Mouse (Mus musculus): ENCODE results near the gene Slc29a4. TPM values are rescaled to one million over a fixed set of nuclear protein-coding genes. Genes with fewer than 3 reads are reported as not detected.

Slc29a4 gene
- polyA plus RNA-seq, 1 experiment from 2014 or later: 58.5 TPM

GRCm38 (mm10) chr5:142700842-142701589, 8.7 kb downstream of the Slc29a4 start:
- Histone ChIP-seq H3K4me3 (peak overlapping the region; percentile 72), H3K9ac (0 out of 2 replicates have a peak overlapping the region, but pooled peaks have one; percentile 3), H3K27me3 (peaks cover 23% of the 10 kb centered on the region), H3K4me2 (replicated peaks) (peak overlapping the region; percentile 69), H3K36me3 (peaks cover 10% of the 10 kb centered on the region), H3K4me1 (peaks cover 23% of the 10 kb centered on the region), H3K9me3 (replicated peaks) (no peaks in the 10 kb centered on the region), H3K27ac (no peak overlapping the region)
- peak; percentile 18; the same call in 1 of the 2 replicates for ATAC-seq (ENCODE audit: low FRiP score)
- WGBS: 10% methylated on average over 15 of the region's 15 CpGs

DNA sequence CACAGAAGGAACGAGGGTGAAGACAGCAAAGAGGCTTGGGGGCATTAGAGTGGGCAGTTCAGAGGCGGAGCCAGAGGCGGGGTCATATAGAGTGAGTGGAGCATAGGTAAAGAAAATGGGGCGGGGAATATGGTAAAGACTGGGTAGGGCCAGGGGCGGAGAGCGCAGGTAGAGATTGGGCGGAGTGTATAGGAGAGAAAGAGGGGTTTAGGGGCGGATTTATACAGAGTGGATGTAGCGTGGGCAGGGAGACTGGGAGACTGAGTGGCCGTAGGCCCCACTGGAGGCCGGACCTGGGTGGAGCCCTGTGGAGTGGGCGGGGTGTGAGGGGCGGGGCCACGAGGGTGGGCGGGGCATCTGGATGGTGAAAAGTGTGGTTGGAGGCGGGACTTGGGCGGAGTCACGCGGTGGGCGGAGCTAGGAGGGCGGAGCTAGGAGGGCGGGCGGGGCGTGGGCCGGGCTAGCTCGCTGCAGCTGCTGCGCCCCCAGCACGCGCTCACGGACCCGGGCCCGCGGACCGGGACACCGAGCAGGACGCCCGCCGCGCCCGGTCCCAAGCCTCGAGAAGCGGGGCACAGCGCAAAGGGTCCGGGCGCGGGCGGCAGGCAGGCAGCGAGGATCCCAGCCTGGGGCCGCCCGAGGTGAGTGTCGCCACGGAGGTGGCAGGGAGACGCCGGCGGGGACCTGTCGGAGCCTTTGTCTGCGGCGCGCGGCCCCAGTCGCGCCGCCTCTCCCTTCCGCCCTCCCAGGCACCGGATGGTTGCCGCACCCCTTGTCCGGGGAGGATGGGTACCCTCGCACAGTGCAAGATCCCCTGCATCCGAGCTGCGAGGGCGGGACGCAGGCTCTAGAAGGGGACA, 9.6 kb downstream of the Slc29a4 start:
- ATAC-seq (ENCODE audit: low FRiP score): peak; percentile 84
- under 1% methylated on average over 68 of the region's 72 CpGs for WGBS
- Histone ChIP-seq H3K9me3 (replicated peaks) (no peaks in the 10 kb centered on the region), H3K4me2 (replicated peaks) (peak overlapping the region; percentile 69), H3K27me3 (peaks cover 23% of the 10 kb centered on the region), H3K4me3 (peak overlapping the region; percentile 72), H3K4me1 (peaks cover 23% of the 10 kb centered on the region), H3K27ac (peak overlapping the region; percentile 41; the same call in 1 of the 2 replicates), H3K9ac (peak overlapping the region; percentile 87), H3K36me3 (peaks cover 13% of the 10 kb centered on the region)

DNA sequence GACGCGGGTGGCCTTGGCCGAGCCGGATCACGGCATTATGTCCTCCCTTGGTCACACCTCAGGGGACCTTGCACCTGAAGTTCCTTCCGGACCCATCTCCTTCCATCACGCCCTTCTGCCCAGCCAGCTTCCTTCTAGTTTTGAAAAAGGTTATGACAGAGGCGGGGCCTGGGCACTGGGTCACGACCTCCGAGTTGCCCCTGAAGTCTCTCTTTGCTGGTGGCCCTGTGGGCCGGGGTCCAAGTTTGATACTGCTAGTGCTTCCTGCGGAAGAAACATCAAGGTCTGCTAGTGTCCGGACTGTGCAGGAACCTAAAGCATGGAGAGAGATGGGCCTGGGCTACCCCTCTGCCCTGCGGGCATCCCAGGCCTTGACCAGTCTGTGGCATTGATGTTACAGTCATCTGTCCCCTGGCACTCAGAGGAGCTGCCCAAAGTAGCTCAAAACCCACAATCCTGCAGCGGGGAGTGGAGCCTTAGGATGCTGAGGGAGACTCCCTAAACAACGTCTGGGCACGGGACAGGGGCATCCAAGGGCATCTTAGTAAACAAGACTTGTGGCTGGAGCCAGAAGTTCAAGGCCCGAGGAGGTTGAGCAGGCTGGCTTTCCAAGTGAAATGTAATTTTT, 10.3 kb downstream of the Slc29a4 start:
- H3K4me3 ChIP-seq: peak overlapping the region; percentile 72
- peaks cover 23% of the 10 kb centered on the region for H3K4me1 ChIP-seq
- ATAC-seq (ENCODE audit: low FRiP score): peak; percentile 33
- peak overlapping the region; percentile 87 for H3K9ac ChIP-seq
- peak overlapping the region; percentile 69 for H3K4me2 ChIP-seq (replicated peaks)
- WGBS: 23% methylated on average over 18 of the region's 18 CpGs
- peak overlapping the region; percentile 41; the same call in 1 of the 2 replicates for H3K27ac ChIP-seq
- H3K36me3 ChIP-seq: peaks cover 18% of the 10 kb centered on the region
- H3K27me3 ChIP-seq: peaks cover 23% of the 10 kb centered on the region
- no peaks in the 10 kb centered on the region for H3K9me3 ChIP-seq (replicated peaks)

DNA sequence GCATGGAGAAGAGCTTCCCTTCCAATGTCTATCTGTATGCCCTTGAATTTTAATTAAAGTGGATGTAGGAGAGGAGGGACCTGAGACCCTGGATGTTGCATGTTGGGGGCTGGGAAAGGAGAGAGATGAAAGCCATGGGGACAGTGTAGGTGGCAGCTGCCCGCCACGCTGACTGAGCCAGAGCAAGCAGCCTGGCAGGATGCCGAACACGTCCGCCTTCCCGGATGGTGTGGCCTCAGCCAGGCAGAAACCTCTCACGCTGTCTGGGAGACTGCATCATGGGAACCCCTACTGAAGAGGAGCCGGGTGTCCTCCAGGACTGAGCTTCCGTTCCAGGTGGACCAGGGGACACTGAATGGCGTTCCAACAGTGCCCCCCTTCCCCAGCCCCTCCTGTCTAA, 11.3 kb downstream of the Slc29a4 start:
- 77% methylated on average over 10 of the region's 10 CpGs for WGBS
- H3K9me3 ChIP-seq (replicated peaks): no peaks in the 10 kb centered on the region
- H3K4me1 ChIP-seq: peaks cover 23% of the 10 kb centered on the region
- H3K4me2 ChIP-seq (replicated peaks): peak overlapping the region; percentile 69
- no peak overlapping the region for H3K27ac ChIP-seq
- ATAC-seq (ENCODE audit: low FRiP score): no peak
- peaks cover 27% of the 10 kb centered on the region for H3K36me3 ChIP-seq
- peak overlapping the region; percentile 87 for H3K9ac ChIP-seq
- peaks cover 18% of the 10 kb centered on the region for H3K27me3 ChIP-seq
- peak overlapping the region; percentile 72 for H3K4me3 ChIP-seq

GRCm38 (mm10) chr5:142707709-142708108, 15.4 kb downstream of the Slc29a4 start:
- Histone ChIP-seq H3K4me1 (peaks cover 13% of the 10 kb centered on the region), H3K4me3 (no peak overlapping the region), H3K36me3 (peaks cover 63% of the 10 kb centered on the region), H3K9me3 (replicated peaks) (peaks cover 8% of the 10 kb centered on the region; the same call in 1 of the 2 replicates), H3K9ac (no peak overlapping the region), H3K27me3 (no peaks in the 10 kb centered on the region), H3K27ac (no peak overlapping the region), H3K4me2 (replicated peaks) (no peak overlapping the region)
- 86% methylated on average over 5 of the region's 5 CpGs for WGBS
- ATAC-seq (ENCODE audit: low FRiP score): no peak

- no peak overlapping the region for H3K4me2 ChIP-seq (replicated peaks)
- no peaks in the 10 kb centered on the region for H3K27me3 ChIP-seq
- H3K4me3 ChIP-seq: no peak overlapping the region
- H3K36me3 ChIP-seq: peaks cover 77% of the 10 kb centered on the region
- H3K9me3 ChIP-seq (replicated peaks): peaks cover 8% of the 10 kb centered on the region; the same call in 1 of the 2 replicates
- no peaks in the 10 kb centered on the region for H3K4me1 ChIP-seq
- WGBS: 88% methylated on average over 7 of the region's 7 CpGs
- H3K27ac ChIP-seq: no peak overlapping the region
- H3K9ac ChIP-seq: no peak overlapping the region
- no peak for ATAC-seq (ENCODE audit: low FRiP score)
Observed at GRCm38 (mm10) chr5:142709436-142709835, 17.1 kb downstream of the Slc29a4 start.

- H3K4me3 ChIP-seq: no peak overlapping the region
- H3K9ac ChIP-seq: no peak overlapping the region
- H3K27me3 ChIP-seq: no peaks in the 10 kb centered on the region
- no peak overlapping the region for H3K27ac ChIP-seq
- H3K9me3 ChIP-seq (replicated peaks): peaks cover 8% of the 10 kb centered on the region; the same call in 1 of the 2 replicates
- H3K4me2 ChIP-seq (replicated peaks): no peak overlapping the region
- ATAC-seq (ENCODE audit: low FRiP score): no peak
- WGBS: 84% methylated on average over 5 of the region's 5 CpGs
- H3K4me1 ChIP-seq: no peaks in the 10 kb centered on the region
- H3K36me3 ChIP-seq: peaks cover 67% of the 10 kb centered on the region
Observed at GRCm38 (mm10) chr5:142712373-142712772, 20.1 kb downstream of the Slc29a4 start.

- H3K4me3 ChIP-seq: no peak overlapping the region
- no peaks in the 10 kb centered on the region for H3K4me1 ChIP-seq
- no peak overlapping the region for H3K4me2 ChIP-seq (replicated peaks)
- peaks cover 8% of the 10 kb centered on the region; the same call in 1 of the 2 replicates for H3K9me3 ChIP-seq (replicated peaks)
- no peak overlapping the region for H3K27ac ChIP-seq
- H3K36me3 ChIP-seq: peaks cover 58% of the 10 kb centered on the region
- ATAC-seq (ENCODE audit: low FRiP score): no peak
- WGBS: 86% methylated on average over 10 of the region's 10 CpGs
- no peak overlapping the region for H3K9ac ChIP-seq
- H3K27me3 ChIP-seq: no peaks in the 10 kb centered on the region
Observed at GRCm38 (mm10) chr5:142713966-142714365, 21.7 kb downstream of the Slc29a4 start.

GRCm38 (mm10) chr5:142715059-142715458, 22.7 kb downstream of the Slc29a4 start:
- H3K4me2 ChIP-seq (replicated peaks): no peak overlapping the region
- H3K9ac ChIP-seq: no peak overlapping the region
- peaks cover 8% of the 10 kb centered on the region; the same call in 1 of the 2 replicates for H3K9me3 ChIP-seq (replicated peaks)
- H3K27me3 ChIP-seq: no peaks in the 10 kb centered on the region
- H3K27ac ChIP-seq: no peak overlapping the region
- no peak for ATAC-seq (ENCODE audit: low FRiP score)
- no peak overlapping the region for H3K4me3 ChIP-seq
- no peaks in the 10 kb centered on the region for H3K4me1 ChIP-seq
- peaks cover 56% of the 10 kb centered on the region for H3K36me3 ChIP-seq
- 91% methylated on average over 9 of the region's 9 CpGs for WGBS

DNA sequence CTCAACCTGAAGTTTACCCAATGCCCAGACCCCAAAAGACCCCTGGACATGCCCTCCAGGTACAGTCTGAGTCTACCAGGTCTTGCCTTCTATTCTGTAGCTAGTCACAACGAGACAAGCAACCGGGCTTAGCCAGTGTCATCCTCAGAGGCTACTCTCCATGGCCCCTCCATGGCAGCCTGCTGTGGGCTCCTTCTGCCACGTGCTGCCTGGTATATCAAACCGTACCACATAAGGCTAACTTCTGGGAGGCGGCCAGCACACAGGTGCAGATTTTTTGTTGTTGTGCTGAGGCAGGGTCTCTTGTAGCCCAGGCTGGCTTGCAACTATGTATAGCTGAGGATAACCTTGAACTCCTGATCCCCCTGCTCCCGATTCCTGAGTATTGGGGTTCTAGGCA, 23.7 kb downstream of the Slc29a4 start:
- Histone ChIP-seq H3K4me3 (no peak overlapping the region), H3K36me3 (peaks cover 52% of the 10 kb centered on the region), H3K9me3 (replicated peaks) (peaks cover 8% of the 10 kb centered on the region; the same call in 1 of the 2 replicates), H3K27me3 (no peaks in the 10 kb centered on the region), H3K9ac (no peak overlapping the region), H3K27ac (no peak overlapping the region), H3K4me1 (no peaks in the 10 kb centered on the region), H3K4me2 (replicated peaks) (no peak overlapping the region)
- ATAC-seq (ENCODE audit: low FRiP score): no peak
- 90% methylated on average over 6 of the region's 6 CpGs for WGBS

DNA sequence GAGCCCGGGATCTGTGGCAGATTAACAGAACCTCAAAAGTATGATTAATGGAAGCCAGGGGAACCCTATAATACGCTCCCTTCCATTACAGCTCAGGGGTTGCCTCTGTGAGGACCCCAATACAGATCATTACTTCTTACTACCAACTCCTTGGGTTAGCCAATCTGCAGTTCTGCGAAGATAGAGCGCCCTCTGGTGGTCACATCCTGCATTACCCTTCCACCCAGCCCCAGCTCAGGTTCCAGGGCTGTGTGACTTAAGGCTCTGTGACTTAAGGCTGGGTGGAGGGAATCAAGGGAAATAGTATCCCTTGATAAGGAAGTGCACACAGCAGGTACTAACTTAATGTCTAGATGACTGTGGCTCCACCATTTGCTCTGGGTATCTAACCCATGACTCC, 25.7 kb downstream of the Slc29a4 start:
- WGBS: 25% methylated on average over 4 of the region's 4 CpGs
- peaks cover 51% of the 10 kb centered on the region for H3K36me3 ChIP-seq
- H3K4me2 ChIP-seq (replicated peaks): no peak overlapping the region
- no peak overlapping the region for H3K9ac ChIP-seq
- no peaks in the 10 kb centered on the region for H3K4me1 ChIP-seq
- peak; percentile 59; the same call in 1 of the 2 replicates for ATAC-seq (ENCODE audit: low FRiP score)
- H3K9me3 ChIP-seq (replicated peaks): no peaks in the 10 kb centered on the region
- no peak overlapping the region for H3K4me3 ChIP-seq
- H3K27ac ChIP-seq: no peak overlapping the region
- H3K27me3 ChIP-seq: no peaks in the 10 kb centered on the region

DNA sequence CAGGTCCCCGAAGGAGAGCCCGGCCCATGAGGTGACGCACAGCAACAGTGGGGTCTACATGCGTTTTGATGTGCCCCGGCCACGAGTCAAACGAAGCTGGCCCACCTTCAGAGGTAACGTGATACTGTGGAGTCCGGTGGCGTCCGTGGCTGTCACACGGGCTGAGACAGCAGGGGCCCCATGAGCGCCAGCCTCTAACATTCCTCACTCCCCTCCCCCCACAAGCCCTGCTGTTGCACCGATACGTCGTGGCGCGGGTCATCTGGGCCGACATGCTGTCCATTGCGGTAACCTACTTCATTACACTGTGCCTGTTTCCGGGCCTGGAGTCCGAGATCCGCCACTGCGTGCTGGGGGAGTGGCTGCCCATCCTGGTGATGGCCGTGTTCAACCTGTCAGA, 26.2 kb downstream of the Slc29a4 start:
- Histone ChIP-seq H3K4me3 (no peak overlapping the region), H3K9ac (no peak overlapping the region), H3K27me3 (no peaks in the 10 kb centered on the region), H3K9me3 (replicated peaks) (no peaks in the 10 kb centered on the region), H3K4me2 (replicated peaks) (0 out of 2 replicates have a peak overlapping the region, but pooled peaks have one; percentile 2), H3K27ac (no peak overlapping the region), H3K4me1 (no peaks in the 10 kb centered on the region), H3K36me3 (peaks cover 50% of the 10 kb centered on the region)
- peak; percentile 26 for ATAC-seq (ENCODE audit: low FRiP score)
- 68% methylated on average over 25 of the region's 25 CpGs for WGBS

Measured in hindbrain, embryonic 12.5 days (tissue).